Mouse (Mus musculus) hindbrain, embryonic 11.5 days (tissue): ENCODE results near the gene Atpaf2. TPM values are rescaled to one million over a fixed set of nuclear protein-coding genes. Genes with fewer than 3 reads are reported as not detected.

Source experiments
- ATAC-seq: fragments of 200-750 bp; cut with Nextera tagmentation; 2 replicates; pipeline ENCODE4 v1.8.0; 2017; ENCODE audit warnings: mild to moderate bottlenecking, moderate TSS enrichment, moderate library complexity; ENCODE audit not compliant: low FRiP score
- DNase-seq: peaks from one replicate; pipeline ENCODE4 v3.0.0-alpha.2; 2015; ENCODE audit warnings: low spot score
- H3K27ac ChIP-seq: fragments of 300-500 bp; sonication (generic); 2 replicates; pipeline ENCODE4 v1.5.1; 2014; ENCODE audit warnings: mild to moderate bottlenecking, low read depth, low read length
- H3K27me3 ChIP-seq: fragments of 300-500 bp; sonication (generic); 2 replicates; pipeline ENCODE4 v1.6.1; 2014; ENCODE audit warnings: mild to moderate bottlenecking, low read length, moderate library complexity, mixed read lengths; ENCODE audit not compliant: control insufficient read depth, insufficient read depth
- H3K36me3 ChIP-seq: fragments of 300-500 bp; sonication (generic); 2 replicates; pipeline ENCODE4 v1.6.1; 2014; ENCODE audit warnings: mild to moderate bottlenecking, low read length, moderate library complexity, mixed read lengths; ENCODE audit not compliant: control insufficient read depth, insufficient read depth
- H3K4me1 ChIP-seq: fragments of 300-500 bp; sonication (generic); replicated peaks from 2 replicates; pipeline ENCODE4 v1.6.1; 2014; ENCODE audit warnings: low read length, mixed read lengths; ENCODE audit not compliant: control insufficient read depth, insufficient read depth
- H3K4me2 ChIP-seq: fragments of 300-500 bp; sonication (generic); replicated peaks from 2 replicates; pipeline ENCODE4 v1.6.1; 2014; ENCODE audit warnings: mild to moderate bottlenecking, low read depth, low read length
- H3K4me3 ChIP-seq: fragments of 300-500 bp; sonication (generic); 2 replicates; pipeline ENCODE4 v1.5.1; 2014; ENCODE audit warnings: low read depth, low read length
- H3K9ac ChIP-seq: fragments of 300-500 bp; sonication (generic); 2 replicates; pipeline ENCODE4 v1.6.1; 2014; ENCODE audit warnings: low read depth, low read length
- H3K9me3 ChIP-seq: fragments of 300-500 bp; sonication (generic); 2 replicates; pipeline ENCODE4 v1.6.1; 2016; ENCODE audit warnings: low read length; ENCODE audit not compliant: control insufficient read depth
- WGBS: fragments of 180-500 bp; shearing (Covaris S2); extraction: QIAGEN DNeasy Blood & Tissue Kit; methylation state at CpG from one replicate; pipeline ENCODE4 v1.1.7; 2014; 5-methylcytosine and 5-hydroxymethylcytosine counted together
- polyA plus RNA-seq: library from polyadenylated mRNA; unstranded; fragments of >200 nt; fragmentation: Nextera tagmentation; extraction: Ambion mirVana; gene quantifications from 2 replicates; pipeline ENCODE4 v1.2.1, GENCODE M21; 2014

Atpaf2 gene
- polyA plus RNA-seq, 1 experiment from 2014 or later, result 38.0 TPM

DNA sequence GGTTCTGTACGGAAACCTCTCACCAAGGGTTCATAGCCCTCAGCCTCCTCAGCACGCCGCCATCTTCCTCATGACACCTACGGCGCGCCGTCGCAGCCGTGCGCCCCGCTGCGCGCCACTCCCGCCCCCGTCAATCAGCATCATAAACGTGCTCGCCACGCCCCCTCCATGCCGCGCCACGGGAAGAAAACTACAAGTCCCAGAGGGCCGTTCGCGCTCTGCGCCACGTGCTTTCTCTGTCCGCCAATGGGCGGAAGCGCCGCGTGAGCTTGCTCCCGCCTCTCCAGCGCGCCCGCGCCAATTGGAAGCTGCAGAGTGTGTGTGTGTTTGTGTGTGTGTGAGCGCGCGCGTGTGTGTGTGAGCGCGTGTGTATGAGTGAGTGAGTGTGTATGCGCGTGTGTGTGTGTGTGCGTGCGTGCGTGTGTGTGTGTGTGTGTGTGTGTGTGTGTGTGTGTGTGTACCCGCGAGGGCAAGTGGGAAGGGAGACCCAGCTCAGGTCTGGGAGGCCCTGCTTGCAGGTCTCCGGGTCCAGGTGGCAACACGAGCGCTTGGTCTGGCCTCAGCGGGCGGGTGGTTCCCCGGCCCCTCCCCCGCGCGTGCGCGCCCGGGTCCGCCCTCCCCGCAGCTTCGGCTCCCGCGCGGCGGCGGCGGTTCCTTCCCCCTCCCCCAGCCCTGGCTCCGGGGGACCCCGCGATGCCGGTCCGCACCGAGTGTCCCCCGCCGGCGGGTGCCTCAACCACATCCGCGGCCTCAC, 1.1 kb downstream of the Atpaf2 start, which contains the start of gene Gid4:
Gene Gid4 (plus strand): TSS at position 183 of the 754 bp plus-strand sequence.
- Histone ChIP-seq H3K27me3 (no peaks in the 10 kb centered on the region), H3K27ac (peak within 1 kb of the TSS; percentile 63; the same call in 1 of the 2 replicates), H3K36me3 (no peaks in the 10 kb centered on the region), H3K9me3 (no peaks in the 10 kb centered on the region), H3K4me1 (peaks cover 3% of the 10 kb centered on the region; the same call in 1 of the 2 replicates), H3K9ac (peak within 1 kb of the TSS; percentile 83), H3K4me3 (peak within 1 kb of the TSS; percentile 77), H3K4me2 (peak within 1 kb of the TSS; percentile 78)
- DNase-seq (peak; percentile 99), ATAC-seq (peak; percentile 97)
- WGBS, result 0% methylated on average over 67 of the region's 81 CpGs

DNA sequence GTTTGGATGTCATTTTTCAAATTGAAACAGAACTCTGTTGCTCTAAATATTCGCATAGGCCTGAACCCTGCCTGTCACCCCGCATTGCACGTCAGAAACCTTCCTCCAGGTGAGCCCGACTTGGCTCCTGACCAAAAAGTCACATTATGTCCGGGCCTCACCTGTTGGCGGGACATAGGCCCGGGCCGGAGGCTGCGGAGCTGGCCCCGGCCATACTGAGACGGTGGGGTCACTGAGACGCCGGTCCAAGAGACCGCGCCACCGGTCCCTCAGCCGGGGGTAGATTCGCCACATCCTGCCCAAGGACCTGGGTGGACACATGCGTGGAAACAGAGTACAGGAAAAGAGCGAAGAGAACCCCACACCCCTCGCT, 1.7 kb downstream of the Atpaf2 start:
- H3K27me3 ChIP-seq, result no peaks in the 10 kb centered on the region
- peak overlapping the region; percentile 51; the same call in 1 of the 2 replicates for H3K27ac ChIP-seq
- H3K9ac ChIP-seq, result peak overlapping the region; percentile 83

GRCm38 (mm10) chr11:60412921-60413320, 5.3 kb downstream of the Atpaf2 start:
- Histone ChIP-seq H3K36me3 (no peaks in the 10 kb centered on the region), H3K27me3 (no peaks in the 10 kb centered on the region), H3K4me3 (no peak overlapping the region), H3K9ac (no peak overlapping the region), H3K9me3 (no peaks in the 10 kb centered on the region), H3K27ac (no peak overlapping the region), H3K4me2 (no peak overlapping the region), H3K4me1 (no peaks in the 10 kb centered on the region)
- ATAC-seq (no peak), DNase-seq (no peak)
- WGBS, result 94% methylated on average over 2 of the region's 2 CpGs

More for the DNA sequence above, 1.7 kb downstream of the Atpaf2 start:
- no peaks in the 10 kb centered on the region for H3K36me3 ChIP-seq
- peaks cover 3% of the 10 kb centered on the region; the same call in 1 of the 2 replicates for H3K4me1 ChIP-seq
- peak overlapping the region; percentile 78 for H3K4me2 ChIP-seq
- DNase-seq (no peak), ATAC-seq (peak; percentile 70)
- no peaks in the 10 kb centered on the region for H3K9me3 ChIP-seq
- peak overlapping the region; percentile 77 for H3K4me3 ChIP-seq
- under 1% methylated on average over 21 of the region's 21 CpGs for WGBS

GRCm38 (mm10) chr11:60412173-60412572, 6.1 kb downstream of the Atpaf2 start:
- no peaks in the 10 kb centered on the region for H3K9me3 ChIP-seq
- WGBS, result 13% methylated on average over 3 of the region's 3 CpGs
- no peak overlapping the region for H3K27ac ChIP-seq
- no peaks in the 10 kb centered on the region for H3K4me1 ChIP-seq
- DNase-seq (peak; percentile 88), ATAC-seq (no peak)
- no peak overlapping the region for H3K4me2 ChIP-seq
- H3K27me3 ChIP-seq, result no peaks in the 10 kb centered on the region
- H3K4me3 ChIP-seq, result no peak overlapping the region
- no peak overlapping the region for H3K9ac ChIP-seq
- H3K36me3 ChIP-seq, result no peaks in the 10 kb centered on the region

DNA sequence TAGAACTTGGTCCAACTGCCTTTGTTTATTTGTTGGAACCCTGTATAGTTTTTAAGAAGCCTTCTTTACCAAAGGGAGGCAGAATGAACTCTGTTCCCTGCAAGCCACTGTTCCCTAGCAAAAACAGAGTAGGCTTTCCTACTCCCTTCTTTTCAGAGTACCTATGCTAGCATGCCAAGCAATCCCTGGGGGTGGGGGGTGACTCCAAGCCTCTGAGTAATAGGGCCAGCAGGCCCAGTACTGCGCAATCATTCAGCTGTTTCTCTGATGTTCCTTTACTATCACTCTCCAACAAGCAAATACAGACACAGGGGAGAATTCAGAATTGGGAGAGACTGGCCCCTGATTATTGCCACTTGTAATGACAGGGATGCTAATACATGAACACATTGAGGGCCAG, 11.7 kb downstream of the Atpaf2 start:
- H3K9ac ChIP-seq, result no peak overlapping the region
- H3K36me3 ChIP-seq, result no peaks in the 10 kb centered on the region
- DNase-seq (no peak), ATAC-seq (no peak)
- no peaks in the 10 kb centered on the region for H3K9me3 ChIP-seq
- H3K27ac ChIP-seq, result no peak overlapping the region
- H3K27me3 ChIP-seq, result no peaks in the 10 kb centered on the region
- H3K4me1 ChIP-seq, result no peaks in the 10 kb centered on the region
- no peak overlapping the region for H3K4me2 ChIP-seq
- no peak overlapping the region for H3K4me3 ChIP-seq
- 100% methylated on average over 1 of the region's 1 CpGs for WGBS

GRCm38 (mm10) chr11:60397172-60397571, 21.1 kb downstream of the Atpaf2 start:
- no peaks in the 10 kb centered on the region for H3K36me3 ChIP-seq
- no peak overlapping the region for H3K27ac ChIP-seq
- WGBS, result 93% methylated on average over 2 of the region's 2 CpGs
- no peaks in the 10 kb centered on the region for H3K4me1 ChIP-seq
- DNase-seq, result no peak
- H3K9ac ChIP-seq, result no peak overlapping the region
- H3K27me3 ChIP-seq, result no peaks in the 10 kb centered on the region
- H3K9me3 ChIP-seq, result no peaks in the 10 kb centered on the region
- H3K4me2 ChIP-seq, result no peak overlapping the region
- no peak for ATAC-seq
- H3K4me3 ChIP-seq, result no peak overlapping the region

DNA sequence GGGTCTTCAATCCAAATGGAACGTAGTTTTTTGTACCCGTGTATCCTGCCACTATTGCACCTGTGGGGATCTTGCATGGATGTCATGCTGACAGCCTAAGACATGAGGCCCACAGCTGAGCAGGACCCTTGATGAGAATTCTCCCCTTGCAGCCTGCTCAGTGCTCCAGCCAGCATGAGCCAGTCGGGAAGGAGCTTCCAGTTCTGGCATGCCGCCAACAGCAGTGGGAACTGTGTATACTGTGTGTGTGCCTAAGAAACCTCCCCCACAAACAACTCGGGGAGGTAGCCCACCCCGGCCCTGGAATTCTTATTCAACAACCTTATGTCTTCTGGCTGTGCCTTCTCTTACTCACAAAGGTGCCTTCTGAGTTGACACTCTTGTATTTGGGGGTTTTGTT, 21.7 kb downstream of the Atpaf2 start:
- no peaks in the 10 kb centered on the region for H3K36me3 ChIP-seq
- WGBS, result 83% methylated on average over 6 of the region's 6 CpGs
- DNase-seq (no peak), ATAC-seq (no peak)
- no peaks in the 10 kb centered on the region for H3K4me1 ChIP-seq
- H3K27me3 ChIP-seq, result no peaks in the 10 kb centered on the region
- H3K9ac ChIP-seq, result no peak overlapping the region
- H3K4me3 ChIP-seq, result no peak overlapping the region
- H3K27ac ChIP-seq, result no peak overlapping the region
- H3K4me2 ChIP-seq, result no peak overlapping the region
- no peaks in the 10 kb centered on the region for H3K9me3 ChIP-seq

DNA sequence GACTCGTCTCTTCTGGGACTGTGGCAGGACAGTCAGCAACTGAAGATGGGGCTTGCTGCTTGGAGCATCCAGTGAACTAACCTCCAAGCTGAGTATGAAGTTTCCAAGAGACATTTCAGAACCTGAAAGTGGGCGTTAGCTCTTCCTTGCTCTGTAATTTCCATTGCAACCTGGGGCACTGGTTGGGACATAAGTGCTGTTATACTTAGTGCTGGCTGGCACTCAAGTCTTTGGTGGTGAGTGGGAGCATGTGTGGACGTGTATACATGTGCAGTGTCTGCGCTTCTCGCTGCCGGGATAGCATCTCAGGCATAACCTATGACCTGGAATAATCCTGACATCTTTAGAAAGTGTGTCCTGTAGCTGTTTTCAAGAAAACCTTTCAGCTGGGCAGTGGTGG, 26.9 kb downstream of the Atpaf2 start:
- H3K4me1 ChIP-seq, result no peaks in the 10 kb centered on the region
- ATAC-seq, result no peak
- no peak overlapping the region for H3K4me3 ChIP-seq
- H3K4me2 ChIP-seq, result no peak overlapping the region
- H3K27ac ChIP-seq, result no peak overlapping the region
- 86% methylated on average over 6 of the region's 6 CpGs for WGBS
- no peaks in the 10 kb centered on the region for H3K9me3 ChIP-seq
- no peak overlapping the region for H3K9ac ChIP-seq
- no peaks in the 10 kb centered on the region for H3K27me3 ChIP-seq
- no peaks in the 10 kb centered on the region for H3K36me3 ChIP-seq
- DNase-seq, result no peak

DNA sequence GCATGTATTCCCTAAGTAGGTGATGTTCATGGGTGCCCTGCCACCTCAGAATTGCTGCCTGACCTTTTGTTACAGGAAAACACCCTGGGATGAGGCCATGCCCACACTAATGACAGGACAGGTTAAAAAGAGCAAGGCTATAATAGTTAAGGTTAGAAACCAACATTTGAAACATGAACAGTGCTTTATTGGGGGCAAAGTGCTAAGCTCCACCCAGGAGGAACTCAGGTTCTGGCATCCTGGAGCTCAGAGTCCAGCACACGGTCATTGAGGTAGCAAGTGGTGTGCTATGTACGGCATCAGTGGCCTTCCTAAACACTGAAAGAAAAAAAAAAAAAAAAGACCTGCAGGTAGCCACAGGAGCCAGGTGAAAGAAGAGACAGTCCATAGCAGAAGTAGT, 30.3 kb downstream of the Atpaf2 start:
- H3K4me2 ChIP-seq, result no peak overlapping the region

More for the DNA sequence above, 30.3 kb downstream of the Atpaf2 start:
- no peak for ATAC-seq
- Histone ChIP-seq H3K9me3 (no peaks in the 10 kb centered on the region), H3K36me3 (no peaks in the 10 kb centered on the region), H3K9ac (no peak overlapping the region), H3K4me1 (peaks cover 7% of the 10 kb centered on the region; the same call in 1 of the 2 replicates), H3K27ac (no peak overlapping the region), H3K4me3 (no peak overlapping the region), H3K27me3 (peaks cover 2% of the 10 kb centered on the region; the same call in 1 of the 2 replicates)
- no peak for DNase-seq
- 89% methylated on average over 2 of the region's 2 CpGs for WGBS
